Mouse (Mus musculus): ENCODE measurements around the gene Gm11011. TPM values are rescaled to one million over a fixed set of nuclear protein-coding genes. Genes with fewer than 3 reads are reported as not detected.
"Not testable (repeated sequence)": the region's sequence is repeated elsewhere in the genome, so short reads cannot be mapped to it uniquely, and the experiment has no call there.

The Gm11011 gene
- total RNA-seq (2021): not detected
- long read RNA-seq, experiment 1: 0 reads
- long read RNA-seq, experiment 2: 0 reads

- H3K27ac ChIP-seq; DNase-seq (ENCODE audit: low spot score in 2 of 2); H3K4me3 ChIP-seq: not testable (repeated sequence)
Observed at GRCm38 (mm10) chr2:169587645-169588044, at the start of gene Gm11011. TSS of gene Gm11011 (minus strand) at chr2:169587745.

- Histone ChIP-seq H3K4me3 (no peak overlapping the region), H3K27ac (no peak overlapping the region)
- no peak for TF ChIP-seq CTCF (conservative IDR thresholded peaks at IDR 0.05)
- DNase-seq (ENCODE audit: low spot score in 2 of 2): no peak
Observed at GRCm38 (mm10) chr2:169636414-169636813, 48.9 kb upstream of the Gm11011 start.

GRCm38 (mm10) chr2:169635428-169635827 lies 47.9 kb upstream of the Gm11011 start:
- no peak overlapping the region for H3K27ac ChIP-seq
- H3K4me3 ChIP-seq: peak overlapping the region; percentile 58; the same call in 1 of the 2 replicates
- no peak for TF ChIP-seq CTCF (conservative IDR thresholded peaks at IDR 0.05)
- no peak for DNase-seq (ENCODE audit: low spot score in 2 of 2)

GRCm38 (mm10) chr2:169634619-169635382 lies 47.3 kb upstream of the Gm11011 start:
- no peak for DNase-seq (ENCODE audit: low spot score in 2 of 2)
- Histone ChIP-seq H3K27ac (peak overlapping the region; percentile 66; the same call in 1 of the 2 replicates), H3K4me3 (peak overlapping the region; percentile 58; the same call in 1 of the 2 replicates)
- TF ChIP-seq CTCF (conservative IDR thresholded peaks at IDR 0.05): no peak

- H3K4me3 ChIP-seq: peak overlapping the region; percentile 58
- no peak for DNase-seq (ENCODE audit: low spot score in 2 of 2)
- peak overlapping the region; percentile 66 for H3K27ac ChIP-seq
- TF ChIP-seq CTCF (conservative IDR thresholded peaks at IDR 0.05): no peak
Observed at GRCm38 (mm10) chr2:169633491-169634289, 46.1 kb upstream of the Gm11011 start.

- Histone ChIP-seq H3K4me3 (peak within 1 kb of the TSS; percentile 58), H3K27ac (peak within 1 kb of the TSS; percentile 66)
- TF ChIP-seq CTCF (conservative IDR thresholded peaks at IDR 0.05): no peak
- no peak for DNase-seq (ENCODE audit: low spot score in 2 of 2)
Observed at GRCm38 (mm10) chr2:169632338-169633151, 45.0 kb upstream of the Gm11011 start, which contains the start of gene Tshz2. TSS of gene Tshz2 (plus strand) at chr2:169633013.

- Histone ChIP-seq H3K4me3 (no peak overlapping the region), H3K27ac (no peak overlapping the region)
- no peak for TF ChIP-seq CTCF (conservative IDR thresholded peaks at IDR 0.05)
- no peak for DNase-seq (ENCODE audit: low spot score in 2 of 2)
Observed at GRCm38 (mm10) chr2:169630070-169630469, 42.5 kb upstream of the Gm11011 start.

- no peak overlapping the region for H3K4me3 ChIP-seq
- no peak for DNase-seq (ENCODE audit: low spot score in 2 of 2)
- TF ChIP-seq CTCF (conservative IDR thresholded peaks at IDR 0.05): peak; percentile 57
- no peak overlapping the region for H3K27ac ChIP-seq
Observed at GRCm38 (mm10) chr2:169621201-169621710, 33.7 kb upstream of the Gm11011 start.

- no peak for DNase-seq (ENCODE audit: low spot score in 2 of 2)
- H3K27ac ChIP-seq: no peak overlapping the region
- TF ChIP-seq CTCF (conservative IDR thresholded peaks at IDR 0.05): no peak
- no peak overlapping the region for H3K4me3 ChIP-seq
Observed at GRCm38 (mm10) chr2:169615998-169616397, 28.5 kb upstream of the Gm11011 start.

GRCm38 (mm10) chr2:169614683-169615082 lies 27.1 kb upstream of the Gm11011 start:
- no peak for TF ChIP-seq CTCF (conservative IDR thresholded peaks at IDR 0.05)

GRCm38 (mm10) chr2:169611557-169611956 lies 24.0 kb upstream of the Gm11011 start:
- no peak overlapping the region for H3K4me3 ChIP-seq

More at GRCm38 (mm10) chr2:169614683-169615082, 27.1 kb upstream of the Gm11011 start:
- no peak for DNase-seq (ENCODE audit: low spot score in 2 of 2)
- Histone ChIP-seq H3K27ac (no peak overlapping the region), H3K4me3 (no peak overlapping the region)

GRCm38 (mm10) chr2:169610882-169611281 lies 23.3 kb upstream of the Gm11011 start:
- TF ChIP-seq CTCF (conservative IDR thresholded peaks at IDR 0.05): no peak
- H3K27ac ChIP-seq: no peak overlapping the region
- no peak for DNase-seq (ENCODE audit: low spot score in 2 of 2)
- H3K4me3 ChIP-seq: no peak overlapping the region

More at GRCm38 (mm10) chr2:169611557-169611956, 24.0 kb upstream of the Gm11011 start:
- TF ChIP-seq CTCF (conservative IDR thresholded peaks at IDR 0.05): peak; percentile 47
- H3K27ac ChIP-seq: no peak overlapping the region
- no peak for DNase-seq (ENCODE audit: low spot score in 2 of 2)

Measured in layer of hippocampus, adult 2 months (tissue).